Mouse (Mus musculus) bone marrow, adult 2 months (tissue): ENCODE measurements around the gene Chn2. TPM values are rescaled to one million over a fixed set of nuclear protein-coding genes. Genes with fewer than 3 reads are reported as not detected.

Experiments
- H3K27ac ChIP-seq: fragments of 200-500 bp; 2 replicates; pipeline ENCODE4 v1.5.1; 2012; ENCODE audit warnings: low read depth, mild to moderate bottlenecking, control low read depth, inconsistent platforms, low read length; ENCODE audit not compliant: control insufficient read depth, poor library complexity, insufficient read depth
- H3K4me1 ChIP-seq: fragments of 200-500 bp; 2 replicates; pipeline ENCODE4 v1.6.1; 2011; ENCODE audit warnings: low read length; ENCODE audit not compliant: control insufficient read depth, insufficient read depth
- H3K4me3 ChIP-seq: fragments of 200-500 bp; replicated peaks from 2 replicates; pipeline ENCODE3; 2011; ENCODE audit warnings: mild to moderate bottlenecking, low read depth, low read length, control low read depth; ENCODE audit not compliant: control insufficient read depth
- CTCF ChIP-seq: fragments of 200-500 bp; IDR thresholded peaks from 2 replicates; pipeline ENCODE4 v1.5.1; 2011; ENCODE audit warnings: low read length, control low read depth; ENCODE audit not compliant: control insufficient read depth, insufficient read depth
- POLR2A ChIP-seq: fragments of 200-500 bp; IDR thresholded peaks from 2 replicates; pipeline ENCODE4 v1.6.1; 2011; ENCODE audit warnings: low read depth, mild to moderate bottlenecking, control low read depth, low read length, borderline replicate concordance; ENCODE audit not compliant: control insufficient read depth
- WGBS: fragments of 180-500 bp; shearing (Covaris S2); methylation state at CpG from one replicate; pipeline ENCODE4 v1.1.7; 2018; 5-methylcytosine and 5-hydroxymethylcytosine counted together
- polyA plus RNA-seq: library from polyadenylated mRNA; stranded (reverse); fragments of >200 nt; gene quantifications from 2 replicates; pipeline ENCODE4 v1.2.4, GENCODE M21; 2011; ENCODE audit warnings: low replicate concordance; ENCODE audit not compliant: missing spikeins, insufficient read depth, insufficient read length

Chn2 gene
- polyA plus RNA-seq, 1 experiment: 7.3 TPM

GRCm38 (mm10) chr6:54046884-54047747 lies 7.8 kb downstream of the Chn2 start:
- H3K4me1 ChIP-seq: no peaks in the 10 kb centered on the region; the same call in 1 of the 2 replicates
- H3K27ac ChIP-seq: no peak overlapping the region
- no peak overlapping the region for H3K4me3 ChIP-seq
- WGBS: 78% methylated on average over 11 of the region's 11 CpGs
- TF ChIP-seq CTCF (no peak), POLR2A (no peak)

DNA sequence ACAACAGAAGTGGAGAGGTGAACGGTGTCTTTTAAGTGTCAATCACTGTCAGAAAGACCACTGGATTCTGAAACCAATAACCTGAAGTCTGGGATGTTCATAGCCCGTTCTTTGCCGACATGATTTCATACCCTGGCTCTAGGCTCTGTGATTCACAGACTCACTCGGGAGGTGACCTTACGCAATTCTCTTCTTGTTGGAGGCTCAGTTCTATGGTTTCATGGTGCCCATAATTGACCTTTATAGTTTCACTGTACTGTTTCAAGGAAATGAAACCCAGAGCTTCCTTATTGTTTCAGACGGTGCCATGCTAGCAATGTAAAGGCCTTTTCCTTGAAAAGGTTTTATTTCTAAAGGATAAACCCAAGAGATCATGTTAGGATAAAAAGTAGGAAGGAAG lies 9.4 kb downstream of the Chn2 start:
- H3K4me1 ChIP-seq: no peaks in the 10 kb centered on the region; the same call in 1 of the 2 replicates
- no peak overlapping the region for H3K4me3 ChIP-seq
- 55% methylated on average over 6 of the region's 6 CpGs for WGBS

GRCm38 (mm10) chr6:54051173-54051572 lies 11.8 kb downstream of the Chn2 start:
- H3K27ac ChIP-seq: no peak overlapping the region
- 75% methylated on average over 7 of the region's 7 CpGs for WGBS
- H3K4me3 ChIP-seq: no peak overlapping the region
- H3K4me1 ChIP-seq: no peaks in the 10 kb centered on the region; the same call in 1 of the 2 replicates
- TF ChIP-seq CTCF (no peak), POLR2A (no peak)

More for the DNA sequence above, 9.4 kb downstream of the Chn2 start:
- H3K27ac ChIP-seq: no peak overlapping the region
- TF ChIP-seq CTCF (no peak), POLR2A (no peak)

- WGBS: 87% methylated on average over 7 of the region's 7 CpGs
- Histone ChIP-seq H3K4me1 (no peaks in the 10 kb centered on the region; the same call in 1 of the 2 replicates), H3K4me3 (no peak overlapping the region), H3K27ac (no peak overlapping the region)
- no peak for TF ChIP-seq CTCF
- TF ChIP-seq POLR2A: no peak
Observed at GRCm38 (mm10) chr6:54052124-54052523, 12.8 kb downstream of the Chn2 start.

- Histone ChIP-seq H3K4me3 (no peak overlapping the region), H3K27ac (no peak overlapping the region), H3K4me1 (no peaks in the 10 kb centered on the region; the same call in 1 of the 2 replicates)
- no peak for TF ChIP-seq CTCF
- TF ChIP-seq POLR2A: no peak
- WGBS: 88% methylated on average over 1 of the region's 1 CpGs
Observed at GRCm38 (mm10) chr6:54052666-54053065, 13.3 kb downstream of the Chn2 start.

DNA sequence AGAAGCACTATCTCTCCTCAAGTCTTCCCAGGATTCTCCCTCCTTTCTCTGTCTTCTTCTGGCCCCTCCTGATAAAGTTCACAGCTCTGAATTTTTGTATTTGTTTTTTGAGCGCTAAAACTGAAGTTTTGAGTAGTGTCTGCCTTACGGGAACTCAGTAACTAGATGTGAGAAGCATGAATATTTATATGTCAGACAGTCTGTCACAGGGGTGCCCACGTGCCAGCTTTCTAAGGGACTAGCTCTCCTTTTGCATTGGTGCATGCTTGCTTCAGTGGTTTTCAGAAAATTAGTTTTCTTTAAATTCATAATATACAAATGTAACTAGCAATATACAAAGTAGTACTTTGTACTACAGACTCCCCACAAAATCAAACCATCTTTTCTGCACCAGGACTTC lies 14.0 kb downstream of the Chn2 start:
- no peak overlapping the region for H3K4me3 ChIP-seq
- TF ChIP-seq POLR2A (no peak), CTCF (no peak)
- no peaks in the 10 kb centered on the region; the same call in 1 of the 2 replicates for H3K4me1 ChIP-seq
- WGBS: 84% methylated on average over 3 of the region's 3 CpGs
- no peak overlapping the region for H3K27ac ChIP-seq

DNA sequence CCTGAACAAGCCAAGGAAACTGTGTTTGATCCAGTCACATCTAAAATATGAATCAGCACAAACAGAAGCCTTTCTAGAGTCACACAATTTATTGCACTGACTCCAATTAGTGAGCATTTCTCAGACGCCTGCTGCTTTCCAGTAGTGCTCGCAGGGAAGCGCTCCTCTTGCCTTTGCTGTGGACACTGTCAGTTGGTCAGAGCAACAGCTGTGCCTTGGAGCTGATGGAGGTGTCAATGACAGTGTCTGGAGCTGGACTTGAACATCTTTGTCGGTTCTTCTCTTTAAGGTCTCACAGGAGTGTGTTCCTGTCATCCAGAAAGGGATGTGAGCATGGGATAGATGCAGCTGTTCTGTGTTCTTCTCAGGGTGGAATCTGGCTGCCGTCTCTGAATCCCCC lies 16.0 kb downstream of the Chn2 start:
- no peak overlapping the region for H3K4me3 ChIP-seq
- 82% methylated on average over 5 of the region's 5 CpGs for WGBS
- TF ChIP-seq CTCF: no peak
- no peak for TF ChIP-seq POLR2A
- H3K4me1 ChIP-seq: peaks cover 2% of the 10 kb centered on the region; the same call in 1 of the 2 replicates
- no peak overlapping the region for H3K27ac ChIP-seq
